Mouse (Mus musculus) brain, embryonic 14.5 days (tissue): Measurements from ENCODE around the gene Tulp3.

Experiments
- CTCF ChIP-seq: fragments of 200-500 bp; IDR thresholded peaks from 2 replicates; pipeline ENCODE4 v1.5.1; 2012; ENCODE audit warnings: inconsistent platforms, mild to moderate bottlenecking, moderate library complexity, borderline replicate concordance; ENCODE audit not compliant: insufficient read depth, insufficient read length; ENCODE audit errors: extremely low read depth
- POLR2A ChIP-seq: fragments of 200-500 bp; IDR thresholded peaks from 2 replicates; pipeline ENCODE4 v1.6.1; 2012; ENCODE audit warnings: mild to moderate bottlenecking, inconsistent platforms, borderline replicate concordance; ENCODE audit not compliant: poor library complexity, insufficient read depth, insufficient read length, severe bottlenecking; ENCODE audit errors: extremely low read depth

GRCm38 (mm10) chr6:128358999-128359398 is 3.3 kb upstream of the Tulp3 start:
- TF ChIP-seq CTCF: peak; percentile 87
- no peak for TF ChIP-seq POLR2A
